Mouse (Mus musculus): Measurements from ENCODE around the gene C2cd2l.

The C2cd2l gene

DNA sequence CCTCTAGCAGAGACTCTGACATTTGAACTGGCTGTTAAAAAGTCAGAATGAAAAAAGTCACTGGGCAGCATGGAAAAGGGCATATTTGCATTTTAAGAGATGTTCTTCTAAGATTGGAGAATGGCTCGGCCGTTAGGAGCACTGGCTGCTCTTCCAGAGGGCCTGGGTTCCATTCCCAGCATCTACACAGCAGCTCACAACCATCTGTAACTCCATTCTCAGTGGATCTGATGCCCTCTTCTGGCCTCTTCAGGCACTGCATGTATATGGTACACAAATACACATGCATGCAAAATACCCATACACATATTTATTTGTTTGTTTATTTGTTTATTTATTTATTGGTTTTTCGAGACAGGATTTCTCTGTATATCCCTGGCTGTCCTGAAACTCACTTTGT, 51.0 kb downstream of the C2cd2l start:
- in situ Hi-C loops (cut with MboI, MseI) = loop anchor here in 1 of 2 experiments (25.0 kb wide), 1 partner anchor 707 kb away; no protein-coding TSS in a partner anchor

DNA sequence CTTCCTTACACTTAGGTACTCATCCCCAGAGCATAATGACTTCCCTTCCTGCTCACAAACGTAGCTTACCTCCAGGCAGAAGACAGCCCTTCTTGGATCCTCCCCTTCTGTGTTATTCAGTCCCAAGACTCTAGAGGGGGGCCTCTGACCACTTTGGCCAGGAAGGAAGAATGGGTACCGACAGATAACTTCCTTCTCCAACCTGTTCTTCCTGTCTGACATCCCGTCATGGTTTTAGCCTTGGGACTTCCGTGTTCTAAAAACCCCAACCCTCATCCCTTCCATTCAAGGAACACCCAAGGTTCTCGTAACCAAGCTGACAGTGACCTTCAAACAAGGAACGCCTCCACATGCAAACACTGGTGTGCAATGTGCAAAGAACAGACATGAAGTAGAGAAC, 51.7 kb downstream of the C2cd2l start, which contains the start of gene Nlrx1:
Gene Nlrx1, minus strand, starts transcription at position 168 of the 400 bp plus-strand sequence.
- in situ Hi-C loops (cut with MboI, MseI) = loop anchor here in 1 of 2 experiments (25.0 kb wide), 1 partner anchor 706 kb away; no protein-coding TSS in a partner anchor

DNA sequence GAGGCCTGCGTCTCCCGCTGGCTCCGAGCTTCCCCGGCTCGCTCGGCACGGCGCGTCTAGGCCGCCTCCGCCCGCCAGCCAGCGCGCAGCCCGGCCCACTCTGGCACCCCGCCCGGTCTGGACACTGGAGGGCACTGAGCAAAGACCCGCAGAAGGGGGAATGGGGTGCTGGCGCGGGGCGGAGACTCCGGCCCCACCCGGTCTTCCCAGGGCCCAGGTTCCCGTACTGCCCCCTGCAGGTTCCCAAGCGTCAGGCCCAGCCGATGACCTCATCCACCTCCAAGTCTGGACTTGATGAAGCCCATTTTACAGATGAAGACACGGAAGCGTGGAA, 52.1 kb downstream of the C2cd2l start:
- in situ Hi-C loops (cut with MboI, MseI) = loop anchor here in 1 of 2 experiments (25.0 kb wide), 1 partner anchor 706 kb away; no protein-coding TSS in a partner anchor

DNA sequence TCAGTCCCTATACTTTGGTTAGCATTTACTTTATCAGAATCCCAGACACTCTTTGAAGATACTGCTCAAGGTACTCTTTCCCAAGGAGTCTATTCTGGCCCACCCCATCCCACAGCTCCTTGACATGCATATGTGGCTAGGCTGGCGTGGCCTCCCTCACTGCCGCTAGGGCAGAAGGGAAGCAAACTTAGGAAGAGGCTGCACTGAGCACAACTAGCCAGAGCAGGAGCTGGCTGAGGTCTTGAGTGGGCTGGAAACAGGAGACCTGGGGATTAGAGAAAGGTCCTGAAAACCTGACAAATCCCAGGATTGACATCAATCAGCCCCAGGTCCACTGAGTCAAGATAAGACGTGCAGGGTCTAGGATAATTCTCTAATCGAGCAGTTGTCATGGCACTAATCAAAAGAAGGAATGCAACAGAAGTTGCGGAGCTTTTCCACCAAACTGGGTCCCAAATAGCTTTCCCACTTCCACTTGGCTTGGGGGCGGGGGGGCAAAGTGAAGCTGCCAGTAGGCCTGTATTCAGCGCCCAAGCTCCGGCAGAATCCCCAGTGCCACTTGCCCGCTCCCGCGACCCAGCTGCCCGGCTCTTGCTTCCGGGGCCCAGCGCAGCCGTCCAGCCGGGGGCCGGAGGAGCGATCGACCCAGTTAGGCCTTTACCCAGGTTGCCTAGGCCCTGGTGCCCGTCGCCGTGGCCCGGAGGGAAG, 52.6 kb downstream of the C2cd2l start:
- in situ Hi-C loops (cut with MboI, MseI) = loop anchor here in 1 of 2 experiments (25.0 kb wide), 1 partner anchor 705 kb away; no protein-coding TSS in a partner anchor

DNA sequence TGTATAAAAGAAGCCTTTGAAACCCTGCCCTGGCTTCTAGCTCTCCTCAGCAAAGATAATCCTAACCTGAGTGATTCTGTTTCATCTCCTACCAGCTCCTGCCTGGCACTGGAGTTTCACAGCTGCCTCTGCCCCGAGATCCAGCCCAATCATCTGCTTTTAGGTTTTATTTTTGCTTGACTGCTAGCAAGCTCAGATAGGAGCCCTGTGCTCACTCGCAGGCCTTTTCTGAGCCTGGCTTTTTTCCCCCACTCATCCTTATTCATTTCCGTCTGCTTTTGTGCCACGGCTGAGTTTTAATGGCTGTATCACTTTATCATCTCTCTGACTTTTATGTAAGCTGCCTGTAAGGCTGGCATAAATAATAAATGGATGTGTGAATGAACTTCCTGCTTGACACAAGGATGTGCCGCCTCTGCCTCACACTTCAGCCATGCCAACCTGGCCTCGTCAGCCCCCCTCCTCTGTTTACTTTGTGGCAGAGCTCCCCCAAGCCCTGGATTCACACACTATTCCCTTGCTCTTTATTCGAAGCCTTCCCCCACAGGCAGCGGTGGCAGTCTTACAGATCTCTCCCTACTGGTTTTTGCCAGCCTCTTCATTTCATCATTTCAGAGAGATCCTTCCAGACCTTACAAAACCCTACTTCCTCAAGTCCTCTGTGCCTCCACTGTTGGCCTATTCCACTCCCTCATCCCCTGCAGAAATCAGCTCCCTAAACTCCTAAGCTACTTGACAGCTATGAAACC, 53.4 kb downstream of the C2cd2l start:
- in situ Hi-C loops (cut with MboI, MseI) = loop anchor here in 1 of 2 experiments (25.0 kb wide), 1 partner anchor 704 kb away; no protein-coding TSS in a partner anchor

DNA sequence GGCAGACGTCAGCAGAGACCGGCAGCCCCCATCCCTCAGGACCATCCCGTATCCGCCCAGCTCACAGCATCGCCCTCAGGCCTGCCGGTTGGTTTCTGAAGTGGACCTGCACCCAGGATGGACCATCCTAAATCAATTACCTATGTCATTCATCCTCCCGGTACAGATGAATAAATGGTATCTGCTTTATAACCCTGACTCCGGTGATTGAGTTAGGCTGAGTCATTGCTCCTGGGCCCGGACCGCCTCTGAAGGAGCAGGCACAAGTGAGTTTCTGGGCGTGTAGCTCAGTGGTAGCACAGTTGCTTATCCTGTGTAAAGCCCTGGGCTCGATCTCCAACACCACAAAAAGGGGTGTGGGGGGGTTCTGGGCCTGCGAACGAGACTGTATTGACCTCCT, 58.7 kb downstream of the C2cd2l start:
- in situ Hi-C loops (cut with MboI, MseI) = loop anchor here in 1 of 2 experiments (5.0 to 25.0 kb wide), 2 partner anchors 129 to 699 kb away; partner anchors contain the start of gene Mcam

All from T-helper 17 cell (primary cell).